Mouse (Mus musculus) spleen, postnatal 4 days (tissue): ENCODE data around the gene Arid1b.

Source experiments
- DNase-seq, 2 experiments: peaks; one replicate each; pipeline ENCODE4 v3.0.0; 2022; ENCODE audit warnings: low spot score in 2 of 2

Arid1b gene

GRCm38 (mm10) chr17:5154322-5154721, 160.2 kb downstream of the Arid1b start:
- no peak for DNase-seq

GRCm38 (mm10) chr17:5157609-5158008, 163.5 kb downstream of the Arid1b start:
- no peak for DNase-seq

DNA sequence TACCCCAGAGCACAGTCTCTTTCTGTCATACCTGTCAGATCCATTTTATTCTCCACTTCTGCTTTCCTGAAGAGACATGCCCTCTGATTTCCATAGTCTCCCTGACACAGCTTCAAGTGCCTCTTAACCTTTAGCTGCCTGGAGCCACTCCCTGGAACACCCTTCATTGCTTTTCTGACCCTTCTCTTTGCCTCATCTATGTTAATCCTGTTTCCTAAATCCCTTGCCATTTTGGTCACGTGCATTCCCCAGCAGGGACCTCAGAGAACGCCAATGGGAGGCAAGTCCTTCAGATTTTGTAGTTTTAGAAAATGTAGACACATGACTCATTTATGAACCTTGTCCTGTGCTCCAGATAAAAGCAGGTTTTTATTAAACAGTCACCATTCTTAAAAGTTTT, 168.4 kb downstream of the Arid1b start:
- DNase-seq = no peak

- DNase-seq = no peak
Observed at GRCm38 (mm10) chr17:5163251-5163826, 169.2 kb downstream of the Arid1b start.

DNA sequence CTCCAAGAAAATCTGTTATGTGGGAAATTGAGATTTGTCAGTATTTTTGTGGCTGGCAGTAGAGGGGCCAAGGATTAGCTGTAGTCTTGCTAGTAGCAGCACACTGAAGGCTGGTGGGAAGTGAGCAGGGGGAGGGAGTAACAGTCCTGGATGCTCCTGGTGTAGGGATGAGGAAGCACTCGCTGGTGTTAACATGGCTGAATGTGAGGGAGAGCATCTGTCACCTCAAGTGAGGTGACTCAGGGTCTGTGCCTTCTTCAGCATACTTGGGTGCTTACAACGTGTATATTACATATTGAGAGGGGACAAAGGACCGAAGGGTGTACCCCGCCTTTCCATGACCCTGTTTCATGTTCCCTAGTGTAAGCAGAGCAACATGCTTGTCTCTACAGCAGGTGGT, 170.7 kb downstream of the Arid1b start:
- DNase-seq = no peak

- no peak for DNase-seq
Observed at GRCm38 (mm10) chr17:5165201-5165825, 171.2 kb downstream of the Arid1b start.

- DNase-seq = no peak
Observed at GRCm38 (mm10) chr17:5166175-5166574, 172.0 kb downstream of the Arid1b start.

- DNase-seq = no peak
Observed at GRCm38 (mm10) chr17:5168046-5168445, 173.9 kb downstream of the Arid1b start.

GRCm38 (mm10) chr17:5168640-5169039, 174.5 kb downstream of the Arid1b start:
- DNase-seq = no peak

DNA sequence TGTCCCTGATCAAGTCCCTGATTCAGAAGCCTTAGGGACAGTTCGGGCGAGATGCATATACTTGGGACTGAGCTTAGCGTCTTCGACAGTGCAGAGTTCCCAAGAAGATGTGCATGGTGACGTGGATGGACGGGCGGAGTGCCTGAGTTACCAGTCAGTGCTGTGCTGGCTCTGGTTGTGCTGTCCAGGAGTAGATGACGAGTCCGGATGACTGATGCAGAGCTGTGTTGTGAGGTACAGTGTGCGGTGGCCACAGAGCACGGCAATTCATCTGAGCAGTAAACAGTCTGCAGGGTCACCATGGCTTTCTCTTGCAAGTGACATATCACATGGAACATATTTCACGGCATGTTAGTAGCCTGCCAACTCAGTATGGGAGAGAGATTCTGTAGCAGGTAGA, 176.2 kb downstream of the Arid1b start:
- DNase-seq = no peak

DNA sequence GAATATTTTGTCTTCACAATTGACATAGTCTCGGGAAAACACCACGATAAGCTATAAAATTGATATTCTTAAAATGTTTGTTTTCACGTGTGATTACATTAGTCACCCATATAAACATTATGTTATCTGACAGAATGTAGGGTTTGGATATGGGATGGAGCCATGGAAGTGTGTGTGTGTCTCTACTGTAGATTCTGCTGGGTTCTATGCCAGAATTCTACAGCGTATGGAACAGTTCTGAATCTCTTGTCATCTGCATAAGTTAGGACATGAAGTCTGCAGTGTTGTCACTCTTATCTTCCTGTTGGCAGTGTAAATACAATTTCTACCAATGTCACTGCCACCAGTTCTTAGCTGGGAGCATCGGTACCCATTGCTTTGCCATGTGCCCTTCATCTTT, 177.3 kb downstream of the Arid1b start:
- DNase-seq = no peak

DNA sequence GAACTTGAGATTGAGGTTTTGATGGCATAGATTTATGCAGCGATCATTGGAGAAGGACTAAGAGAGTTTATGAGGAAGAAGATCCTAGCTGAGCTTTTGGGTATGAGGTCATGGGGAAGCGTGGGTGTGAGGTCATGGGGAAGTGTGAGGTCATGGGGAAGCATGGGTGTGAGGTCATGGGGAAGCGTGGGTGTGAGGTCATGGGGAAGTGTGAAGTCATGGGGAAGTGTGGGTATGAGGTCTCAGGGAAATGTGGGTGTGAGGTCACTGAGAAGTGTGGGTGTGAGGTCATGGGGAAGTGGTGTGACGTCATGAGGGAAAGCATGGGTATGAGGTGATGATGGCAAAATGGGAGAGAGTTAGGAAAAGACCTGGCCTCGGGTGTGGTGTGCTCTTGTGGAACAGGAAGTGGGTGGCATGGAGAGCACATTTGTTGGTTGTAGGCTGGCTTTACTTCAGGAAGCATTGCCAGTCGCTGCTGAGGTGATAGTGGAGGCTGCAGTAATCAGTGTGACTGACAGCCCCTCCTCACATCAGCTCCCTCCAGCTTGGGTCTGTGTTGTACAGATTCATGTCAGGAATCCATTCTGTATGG, 180.4 kb downstream of the Arid1b start:
- no peak for DNase-seq

DNA sequence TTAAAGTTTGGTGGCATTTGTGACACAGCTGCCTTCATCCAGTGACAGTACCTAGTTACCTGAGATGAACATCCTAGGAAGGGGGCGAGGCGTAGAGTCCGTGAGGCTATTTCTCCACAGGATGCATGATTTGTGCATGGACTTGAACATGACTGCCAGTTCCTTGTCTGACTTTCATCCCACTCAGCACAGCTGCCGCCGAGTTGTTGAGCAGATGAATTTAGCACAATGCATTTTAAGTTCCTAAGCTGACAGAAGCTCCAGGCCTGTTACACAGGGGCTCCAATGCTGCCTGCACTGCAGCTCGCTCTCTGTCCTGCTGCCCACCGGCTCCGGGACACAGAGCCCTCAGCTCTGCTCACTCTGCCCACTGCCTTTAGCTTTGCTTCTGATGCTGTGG, 181.4 kb downstream of the Arid1b start:
- no peak for DNase-seq

- DNase-seq = no peak
Observed at GRCm38 (mm10) chr17:5176315-5176714, 182.2 kb downstream of the Arid1b start.

- DNase-seq = no peak
Observed at GRCm38 (mm10) chr17:5178534-5178933, 184.4 kb downstream of the Arid1b start.

DNA sequence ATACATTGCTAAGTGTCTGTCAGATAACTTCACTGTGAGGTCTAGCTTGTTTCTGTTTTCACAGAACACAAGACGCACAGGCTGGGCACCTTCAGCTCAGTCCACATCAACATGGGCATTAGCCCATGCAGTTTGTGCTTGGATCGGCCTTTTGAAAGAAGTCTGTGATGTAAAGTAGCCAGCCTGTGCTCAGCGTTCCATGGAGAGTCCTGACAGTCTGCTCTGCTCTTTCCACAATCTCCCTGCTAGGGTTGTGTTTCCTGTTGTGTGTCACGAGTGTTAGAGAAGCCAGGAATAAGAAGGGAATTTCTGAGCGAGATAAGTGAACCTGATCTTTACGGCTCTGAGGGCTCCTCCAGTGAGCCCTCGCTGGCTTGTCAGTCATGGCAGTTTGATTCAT, 184.9 kb downstream of the Arid1b start:
- no peak for DNase-seq

GRCm38 (mm10) chr17:5179412-5179811, 185.3 kb downstream of the Arid1b start:
- no peak for DNase-seq

DNA sequence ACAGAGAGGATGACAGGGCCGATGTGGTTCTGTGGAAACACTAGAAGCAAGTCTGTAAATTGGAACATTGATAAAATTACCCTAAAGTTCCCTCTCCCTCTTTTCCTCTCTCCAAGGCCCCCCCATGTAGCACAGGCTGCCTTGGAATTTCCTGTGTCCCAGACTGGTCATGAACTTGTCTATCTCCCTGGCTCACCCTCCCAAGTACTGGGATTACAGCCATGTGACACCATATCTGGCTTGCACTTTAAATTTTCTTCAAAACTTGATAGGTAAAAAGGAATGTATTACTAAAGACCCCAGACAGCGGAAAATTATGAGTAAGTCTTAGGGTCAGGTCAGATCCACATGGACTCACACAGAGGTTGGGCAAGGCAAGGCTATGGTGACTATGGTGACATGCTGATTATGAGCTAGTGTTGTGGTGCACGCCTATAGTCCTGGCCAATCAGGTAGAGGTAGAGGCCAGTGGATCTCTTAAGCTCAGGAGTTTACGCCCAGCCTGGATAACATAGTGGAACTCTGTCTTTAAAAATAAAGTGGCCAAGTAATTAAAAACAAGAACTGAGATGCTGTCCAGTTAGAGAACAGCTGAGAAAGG, 185.9 kb downstream of the Arid1b start:
- no peak for DNase-seq

GRCm38 (mm10) chr17:5180925-5181324, 186.8 kb downstream of the Arid1b start:
- DNase-seq = no peak

GRCm38 (mm10) chr17:5182493-5182892, 188.4 kb downstream of the Arid1b start:
- no peak for DNase-seq

DNA sequence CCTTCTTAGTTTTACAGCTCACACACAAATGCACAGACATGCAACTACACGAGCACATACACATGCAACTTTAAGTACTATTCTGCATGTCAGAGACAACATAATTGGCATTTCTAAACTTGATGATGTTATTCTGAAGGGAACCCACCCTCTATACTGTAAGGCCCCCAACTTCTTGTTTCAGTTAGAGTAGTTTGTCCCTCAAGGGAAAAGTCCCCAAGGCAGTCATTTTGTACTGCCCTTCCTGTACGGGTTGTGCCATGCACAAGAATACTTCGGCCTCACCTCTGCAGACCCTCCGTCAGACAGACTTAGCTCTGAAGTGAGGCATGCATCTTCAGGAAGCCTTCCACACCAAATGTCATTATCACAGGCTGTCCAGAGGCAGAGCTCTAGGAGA, 191.4 kb downstream of the Arid1b start:
- no peak for DNase-seq

DNA sequence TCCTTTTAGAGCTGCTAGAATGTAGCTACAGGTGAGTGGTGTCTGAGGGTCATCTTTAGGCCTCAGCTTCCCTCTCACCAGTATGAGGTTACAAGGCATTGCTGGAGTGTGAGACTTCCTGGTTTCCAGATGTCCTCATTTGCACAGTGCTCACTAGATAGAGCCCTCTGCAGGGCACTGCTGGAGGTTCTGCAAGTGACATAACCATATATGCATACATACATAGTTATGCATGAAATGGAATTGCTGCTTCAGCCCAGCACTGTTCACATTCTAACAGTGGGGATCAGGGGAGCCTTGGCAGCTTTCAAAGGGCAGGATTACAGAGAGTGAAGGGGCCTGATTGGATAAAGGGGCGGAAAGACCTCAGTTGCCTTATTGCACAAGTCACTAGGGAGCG, 193.4 kb downstream of the Arid1b start:
- DNase-seq = peak in 1 of 2 experiments; percentile 48

- no peak for DNase-seq
Observed at GRCm38 (mm10) chr17:5188400-5188799, 194.3 kb downstream of the Arid1b start.
